Mouse (Mus musculus) v-Abl transformed pro-B cells (cell line): ENCODE measurements around the gene Ssc5d.

Source experiments
- in situ Hi-C, 2 experiments: fragments of 400-800 bp; cut with MboI; formaldehyde crosslinking; loops; one replicate each; pipeline ENCODE4 v1.15.1; 2025; ENCODE audit not compliant: unreplicated experiment in 2 of 2

Ssc5d gene

DNA sequence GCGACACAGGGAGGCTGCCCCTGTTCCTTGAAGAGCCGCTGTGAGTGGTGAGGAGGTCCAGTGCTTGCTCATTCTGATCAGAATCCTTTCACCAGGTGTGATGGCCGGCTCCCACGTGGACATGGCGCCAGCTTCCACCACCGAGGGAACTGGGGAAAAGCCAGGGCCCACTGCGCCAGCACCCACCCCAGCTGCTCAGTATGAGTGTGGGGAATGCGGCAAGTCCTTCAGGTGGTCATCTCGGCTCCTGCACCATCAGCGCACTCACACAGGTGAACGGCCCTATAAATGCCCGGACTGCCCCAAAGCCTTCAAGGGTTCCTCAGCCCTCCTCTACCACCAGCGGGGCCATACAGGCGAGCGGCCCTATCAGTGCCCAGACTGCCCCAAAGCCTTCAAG lies 6.9 kb upstream of the Ssc5d start:
- in situ Hi-C loops = loop anchor here in 1 of 2 experiments (10.0 kb wide), 1 partner anchor 104 kb away; the partner anchor contains the start of gene Ube2s

DNA sequence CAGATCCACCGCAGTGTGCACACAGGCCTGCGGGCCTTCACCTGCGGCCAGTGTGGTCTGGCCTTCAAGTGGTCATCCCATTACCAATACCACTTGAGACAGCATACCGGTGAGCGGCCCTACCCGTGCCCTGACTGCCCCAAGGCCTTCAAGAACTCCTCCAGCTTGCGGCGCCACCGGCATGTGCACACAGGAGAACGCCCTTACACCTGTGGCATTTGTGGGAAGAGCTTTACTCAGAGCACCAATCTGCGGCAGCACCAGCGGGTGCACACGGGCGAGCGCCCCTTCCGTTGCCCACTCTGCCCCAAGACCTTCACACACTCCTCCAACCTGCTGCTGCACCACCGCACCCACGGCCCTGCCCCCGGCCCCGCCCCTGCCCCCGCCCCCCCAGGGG lies 6.5 kb upstream of the Ssc5d start:
- in situ Hi-C loops = loop anchor here in 1 of 2 experiments (10.0 kb wide), 1 partner anchor 104 kb away; the partner anchor contains the start of gene Ube2s

DNA sequence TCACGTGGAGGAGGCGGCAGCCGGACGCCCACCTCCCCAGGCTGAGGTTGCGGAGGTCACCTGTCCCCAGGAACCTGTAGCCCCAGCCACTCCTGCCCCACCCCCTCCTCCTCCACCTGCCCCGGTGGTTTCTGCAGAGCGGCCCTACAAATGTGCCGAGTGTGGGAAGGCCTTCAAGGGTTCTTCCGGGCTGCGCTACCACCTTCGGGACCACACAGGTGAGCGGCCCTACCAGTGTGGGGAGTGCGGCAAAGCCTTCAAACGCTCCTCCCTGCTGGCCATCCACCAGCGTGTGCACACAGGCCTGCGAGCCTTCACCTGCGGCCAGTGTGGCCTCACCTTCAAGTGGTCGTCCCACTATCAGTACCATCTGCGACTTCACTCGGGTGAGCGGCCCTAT lies 5.6 kb upstream of the Ssc5d start:
- in situ Hi-C loops = loop anchor here in 1 of 2 experiments (10.0 kb wide), 2 partner anchors 105 to 275 kb away; partner anchors contain the start of gene Ube2s

DNA sequence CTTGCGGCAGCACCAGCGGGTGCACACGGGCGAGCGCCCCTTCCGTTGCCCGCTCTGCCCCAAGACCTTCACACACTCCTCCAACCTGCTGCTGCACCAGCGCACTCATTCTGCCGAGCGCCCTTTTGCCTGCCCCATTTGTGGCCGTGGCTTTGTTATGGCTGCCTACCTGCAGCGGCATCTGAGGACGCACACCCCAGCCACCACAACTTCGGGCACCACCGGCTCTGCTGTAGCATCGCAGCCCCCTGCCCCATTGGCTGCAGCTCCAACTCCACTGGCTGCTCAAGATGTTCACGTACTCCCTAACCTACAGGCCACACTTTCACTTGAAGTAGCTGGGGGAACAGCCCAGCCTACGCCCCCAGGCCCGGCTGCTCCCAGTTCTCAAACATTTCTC lies 5.1 kb upstream of the Ssc5d start:
- in situ Hi-C loops = loop anchor here in 1 of 2 experiments (10.0 kb wide), 1 partner anchor 276 kb away; no protein-coding TSS in a partner anchor

DNA sequence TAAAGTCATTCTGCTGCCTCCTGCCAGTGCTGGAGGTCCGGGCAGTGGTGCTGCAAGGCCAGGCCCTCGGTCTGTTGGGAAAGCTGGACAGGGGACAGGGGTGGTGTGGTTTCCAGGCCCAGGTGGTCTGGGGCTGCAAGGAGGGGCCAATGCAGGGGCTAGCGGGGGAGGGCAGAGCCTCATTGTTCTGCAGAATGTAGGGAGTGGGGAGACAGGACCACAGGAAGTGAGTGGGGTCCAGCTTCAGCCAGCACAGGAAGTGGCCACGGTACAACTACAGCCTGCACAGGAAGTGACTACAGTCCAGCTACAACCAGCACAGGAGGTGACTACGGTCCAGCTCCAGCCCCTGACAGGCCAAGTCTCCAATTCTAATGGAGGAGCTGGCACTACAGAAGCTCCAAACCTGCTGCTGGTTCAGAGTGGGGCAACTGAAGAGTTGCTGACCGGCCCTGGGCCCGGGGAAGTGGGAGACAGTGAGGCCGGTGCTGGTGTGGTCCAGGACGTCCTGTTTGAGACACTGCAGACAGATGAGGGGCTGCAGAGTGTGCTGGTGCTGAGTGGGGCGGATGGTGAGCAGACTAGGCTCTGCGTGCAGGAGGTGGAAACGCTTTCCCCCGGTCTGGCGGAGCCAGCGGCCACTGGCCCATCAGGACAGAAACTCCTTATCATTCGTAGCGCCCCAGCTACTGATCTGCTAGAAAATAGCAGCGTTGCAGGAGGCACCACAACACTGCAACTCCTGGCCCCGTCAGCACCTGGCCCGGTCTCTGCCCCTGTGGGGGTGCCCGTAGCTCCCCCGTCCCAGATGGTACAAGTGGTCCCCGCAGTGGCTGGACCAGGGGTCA lies 4.4 kb upstream of the Ssc5d start:
- in situ Hi-C loops = loop anchor here in 1 of 2 experiments (10.0 kb wide), 1 partner anchor 276 kb away; no protein-coding TSS in a partner anchor

DNA sequence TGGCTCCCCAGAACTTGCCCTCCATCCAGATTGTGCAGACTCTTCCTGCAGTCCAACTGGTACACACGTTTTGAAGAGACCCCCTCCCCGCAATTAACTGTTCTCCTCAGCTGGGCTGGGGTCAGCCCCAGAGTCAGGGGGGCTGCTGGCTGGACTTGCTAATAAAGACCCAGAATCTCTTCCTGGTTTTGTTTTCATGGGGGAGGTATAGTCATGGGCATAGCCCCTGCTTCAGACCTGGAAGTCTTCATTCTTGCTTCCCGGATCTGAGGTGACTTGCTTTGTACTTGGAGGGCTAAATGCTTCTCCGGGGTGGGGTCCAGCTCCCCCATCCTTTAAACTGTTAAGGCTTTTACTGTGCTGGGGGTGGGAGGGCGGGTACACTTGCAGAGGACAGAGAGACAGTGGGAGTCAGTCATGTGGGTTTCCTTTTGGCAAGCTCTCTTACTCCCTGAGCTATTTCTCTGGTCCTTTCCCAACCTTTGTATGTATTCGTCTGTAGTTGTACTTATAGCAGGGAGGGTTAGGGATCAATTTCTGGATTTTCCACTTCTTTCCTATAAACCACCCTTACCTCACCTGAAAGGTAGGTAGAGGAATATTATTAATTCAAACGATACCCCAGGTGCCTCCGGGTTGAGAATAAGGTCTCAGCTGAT lies 3.6 kb upstream of the Ssc5d start, which contains the start of gene Nat14:
Gene Nat14, plus strand, starts transcription at position 205 of the 659 bp plus-strand sequence.
- in situ Hi-C loops = loop anchor here in 1 of 2 experiments (10.0 kb wide), 1 partner anchor 277 kb away; no protein-coding TSS in a partner anchor

DNA sequence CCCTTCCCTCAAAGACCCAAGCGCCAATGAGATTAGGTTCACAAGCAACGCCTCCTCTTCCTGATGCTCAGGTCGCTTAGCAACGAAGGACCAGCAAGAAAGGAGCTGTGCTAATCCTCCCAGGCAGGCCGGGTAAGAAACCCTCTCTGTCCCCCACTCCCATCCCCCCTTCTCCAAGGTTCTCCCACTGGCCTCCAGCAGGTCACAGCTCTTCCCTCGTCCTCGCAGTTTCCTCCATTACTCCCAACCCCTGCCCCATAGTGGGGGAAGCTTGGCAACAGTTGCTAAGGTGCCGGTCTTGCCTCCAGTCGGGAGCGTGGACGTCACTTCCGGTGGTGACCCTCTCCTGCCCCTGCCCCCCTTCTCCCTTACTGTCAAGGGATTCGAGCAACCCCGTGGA lies 3.1 kb upstream of the Ssc5d start:
- in situ Hi-C loops = loop anchor here in 1 of 2 experiments (10.0 kb wide), 1 partner anchor 278 kb away; no protein-coding TSS in a partner anchor

DNA sequence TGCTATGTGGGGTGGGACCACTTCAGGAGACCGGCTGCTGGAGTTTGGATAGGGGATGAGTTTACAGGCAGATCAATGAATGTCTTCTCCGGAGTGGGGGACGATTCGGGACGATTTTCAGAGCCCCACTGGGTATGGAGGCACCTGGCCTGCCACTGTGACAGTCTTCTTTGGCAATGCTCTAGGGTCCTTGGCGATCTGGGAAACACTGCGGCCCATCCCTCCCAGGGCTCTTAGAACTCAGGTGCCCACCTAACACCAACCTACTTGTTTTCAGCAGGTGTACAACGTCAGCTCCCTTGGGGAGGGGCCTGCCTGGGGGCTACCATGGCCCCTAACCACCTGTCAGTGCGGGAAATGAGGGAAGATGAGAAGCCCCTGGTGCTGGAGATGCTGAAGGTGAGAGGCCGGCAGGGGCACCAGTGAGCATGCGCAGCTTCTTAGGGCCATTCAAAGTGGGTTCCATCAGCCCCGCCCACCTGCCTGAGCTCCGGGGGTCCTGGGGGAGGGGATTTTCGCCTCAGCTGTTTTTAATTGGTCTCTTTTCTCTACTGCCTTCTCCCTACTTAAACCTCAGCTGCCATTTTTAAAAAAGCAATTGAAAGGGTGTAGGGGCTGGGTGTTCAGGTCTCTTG lies 2.5 kb upstream of the Ssc5d start:
- in situ Hi-C loops = loop anchor here in 1 of 2 experiments (10.0 kb wide), 1 partner anchor 278 kb away; no protein-coding TSS in a partner anchor

DNA sequence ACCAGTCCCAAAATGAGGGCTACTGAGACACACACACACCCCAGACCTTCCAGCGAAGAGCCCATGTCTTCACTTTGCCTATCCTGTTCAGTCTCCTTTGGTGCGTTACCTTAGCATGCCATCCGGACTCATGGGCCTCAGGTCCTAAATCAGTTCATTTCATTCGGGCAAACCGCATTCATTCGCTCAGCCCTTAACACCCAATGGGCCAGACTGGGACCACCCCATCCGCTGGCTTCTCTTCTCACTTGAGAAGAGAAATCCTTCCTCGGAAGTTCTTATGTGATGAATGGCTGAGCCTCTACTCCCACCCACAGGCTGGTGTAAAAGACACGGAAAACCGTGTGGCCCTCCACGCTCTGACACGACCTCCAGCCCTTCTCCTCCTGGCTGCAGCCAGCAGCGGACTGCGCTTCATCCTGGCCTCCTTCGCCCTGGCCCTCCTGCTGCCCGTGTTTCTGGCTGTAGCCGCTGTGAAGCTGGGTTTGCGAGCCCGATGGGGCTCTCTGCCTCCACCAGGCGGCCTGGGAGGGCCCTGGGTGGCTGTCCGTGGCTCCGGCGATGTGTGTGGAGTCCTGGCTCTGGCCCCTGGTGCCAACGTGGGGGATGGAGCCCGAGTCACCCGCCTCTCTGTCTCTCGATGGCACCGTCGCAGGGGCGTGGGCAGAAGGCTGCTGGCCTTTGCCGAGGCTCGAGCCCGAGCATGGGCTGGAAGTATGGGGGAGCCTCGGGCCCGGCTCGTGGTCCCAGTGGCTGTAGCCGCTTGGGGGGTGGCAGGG lies 1.8 kb upstream of the Ssc5d start:
- in situ Hi-C loops = loop anchor here in 1 of 2 experiments (10.0 kb wide), 1 partner anchor 279 kb away; no protein-coding TSS in a partner anchor

DNA sequence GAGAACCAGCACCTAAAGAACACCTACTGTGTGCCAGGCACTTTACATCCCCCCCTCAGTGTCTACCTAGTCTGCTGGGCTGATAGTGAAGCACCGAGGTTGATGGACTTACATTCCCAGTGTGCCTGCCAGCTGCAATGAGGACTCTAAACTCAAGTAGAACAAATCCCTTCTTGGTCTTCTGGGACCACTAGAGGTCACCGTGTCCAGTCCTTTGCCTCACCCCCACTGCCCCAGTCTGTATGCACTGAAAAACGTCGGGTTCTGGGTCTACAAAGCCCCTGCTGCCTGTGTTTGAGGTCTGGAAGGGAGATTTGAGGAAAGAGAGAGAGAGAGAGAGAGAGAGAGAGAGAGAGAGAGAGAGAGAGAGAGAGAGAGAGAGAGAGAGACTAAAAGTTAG lies 1.1 kb upstream of the Ssc5d start:
- in situ Hi-C loops = loop anchor here in 1 of 2 experiments (10.0 kb wide), 1 partner anchor 280 kb away; no protein-coding TSS in a partner anchor

DNA sequence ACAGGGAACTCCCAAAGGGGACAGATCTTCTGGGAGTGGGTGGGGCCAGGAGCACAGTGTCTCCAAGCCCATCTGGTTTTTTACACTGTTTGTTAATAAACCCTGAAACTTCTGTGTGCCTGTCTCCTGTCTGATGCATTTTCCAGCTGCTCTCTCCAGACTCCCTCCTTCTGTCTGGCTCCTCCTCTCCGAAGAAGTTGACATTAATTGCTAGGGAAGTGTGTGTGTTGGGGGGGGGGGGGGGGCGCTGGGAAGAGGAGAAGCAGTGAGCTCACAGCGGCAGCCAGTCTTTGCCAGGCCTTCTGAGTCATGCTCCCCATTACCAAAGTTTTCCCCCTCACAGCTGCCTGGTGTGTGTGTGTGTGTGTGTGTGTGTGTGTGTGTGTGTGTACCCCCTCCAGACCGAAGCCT lies 689 bp upstream of the Ssc5d start:
- in situ Hi-C loops = loop anchor here (10.0 to 25.0 kb wide), 2 partner anchors 280 to 788 kb away; partner anchors contain the start of gene Leng8 (in 2 of the 2)

DNA sequence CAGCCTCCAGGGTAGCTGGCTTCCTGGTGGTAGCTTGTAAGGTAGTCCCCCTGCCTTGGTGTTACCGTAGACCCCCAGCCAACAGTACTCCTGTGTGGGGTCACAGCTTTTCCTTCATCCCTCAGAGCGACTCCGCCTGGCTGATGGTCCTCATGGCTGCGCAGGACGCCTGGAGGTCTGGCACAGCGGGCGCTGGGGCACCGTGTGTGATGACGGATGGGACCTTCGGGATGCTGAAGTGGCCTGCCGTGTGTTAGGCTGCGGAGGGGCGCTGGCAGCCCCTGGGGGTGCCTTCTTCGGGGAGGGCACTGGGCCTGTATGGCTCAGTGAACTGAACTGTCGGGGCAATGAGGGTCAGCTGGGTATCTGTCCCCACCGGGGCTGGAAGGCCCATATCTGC lies 1.3 kb downstream of the Ssc5d start:
- in situ Hi-C loops = loop anchor here (10.0 to 25.0 kb wide), 2 partner anchors 282 to 790 kb away; partner anchors contain the start of gene Leng8 (in 2 of the 2)

DNA sequence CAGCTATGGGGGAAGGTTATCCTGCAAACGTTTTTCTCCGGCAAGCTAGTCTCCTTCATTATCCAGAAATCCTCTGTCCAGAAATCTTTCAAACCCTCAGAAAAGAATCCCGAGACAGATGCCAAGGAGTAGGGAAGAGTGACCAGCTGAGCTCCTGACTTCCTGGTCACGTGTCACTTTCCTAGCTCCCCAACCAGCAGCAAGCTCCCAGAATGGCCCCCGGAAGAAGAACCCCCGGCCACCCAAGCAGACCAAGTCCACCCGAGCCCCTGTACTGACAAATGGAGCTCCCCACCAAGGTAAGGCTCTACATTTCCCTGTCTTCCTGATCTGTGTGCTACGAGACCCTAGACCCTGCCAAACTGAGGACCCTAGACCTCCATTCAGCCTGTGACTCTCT lies 2.1 kb downstream of the Ssc5d start:
- in situ Hi-C loops = loop anchor here (10.0 to 25.0 kb wide), 2 partner anchors 283 to 790 kb away; partner anchors contain the start of gene Leng8 (in 2 of the 2)

DNA sequence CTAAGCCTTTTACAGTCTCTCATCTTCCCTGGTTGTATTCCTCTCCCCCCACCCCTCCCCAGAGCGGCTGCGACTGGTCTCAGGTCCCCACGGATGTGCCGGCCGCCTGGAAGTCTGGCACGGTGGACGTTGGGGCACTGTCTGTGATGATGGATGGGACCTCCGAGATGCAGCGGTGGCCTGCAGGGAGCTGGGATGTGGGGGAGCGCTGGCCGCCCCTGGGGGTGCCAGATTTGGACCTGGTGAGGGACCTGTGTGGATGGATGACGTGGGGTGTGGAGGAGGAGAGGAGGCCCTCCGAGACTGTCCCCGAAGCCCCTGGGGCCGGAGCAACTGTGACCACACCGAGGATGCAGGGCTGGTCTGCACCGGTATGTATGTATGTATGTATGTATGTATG lies 2.7 kb downstream of the Ssc5d start:
- in situ Hi-C loops = loop anchor here (10.0 to 25.0 kb wide), 2 partner anchors 284 to 791 kb away; partner anchors contain the start of gene Leng8 (in 2 of the 2)

DNA sequence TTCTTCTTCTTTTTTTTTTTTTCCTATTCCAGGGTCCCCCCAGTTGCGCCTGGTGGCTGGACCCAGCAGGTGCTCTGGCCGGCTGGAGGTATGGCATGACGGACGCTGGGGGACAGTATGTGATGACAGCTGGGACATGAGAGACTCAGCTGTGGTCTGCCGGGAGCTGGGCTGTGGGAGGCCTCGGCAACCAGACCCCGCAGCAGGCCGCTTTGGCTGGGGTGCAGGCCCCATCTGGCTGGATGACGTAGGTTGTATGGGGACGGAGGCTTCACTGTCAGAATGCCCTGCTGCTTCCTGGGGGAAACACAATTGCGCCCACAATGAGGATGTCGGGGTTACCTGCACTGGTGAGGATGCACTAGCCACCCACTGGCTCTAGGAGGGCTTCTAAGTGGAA lies 7.5 kb downstream of the Ssc5d start:
- in situ Hi-C loops = loop anchor here (10.0 to 25.0 kb wide), 2 partner anchors 308 to 796 kb away; partner anchors contain the start of gene Leng8 (in 2 of the 2)

DNA sequence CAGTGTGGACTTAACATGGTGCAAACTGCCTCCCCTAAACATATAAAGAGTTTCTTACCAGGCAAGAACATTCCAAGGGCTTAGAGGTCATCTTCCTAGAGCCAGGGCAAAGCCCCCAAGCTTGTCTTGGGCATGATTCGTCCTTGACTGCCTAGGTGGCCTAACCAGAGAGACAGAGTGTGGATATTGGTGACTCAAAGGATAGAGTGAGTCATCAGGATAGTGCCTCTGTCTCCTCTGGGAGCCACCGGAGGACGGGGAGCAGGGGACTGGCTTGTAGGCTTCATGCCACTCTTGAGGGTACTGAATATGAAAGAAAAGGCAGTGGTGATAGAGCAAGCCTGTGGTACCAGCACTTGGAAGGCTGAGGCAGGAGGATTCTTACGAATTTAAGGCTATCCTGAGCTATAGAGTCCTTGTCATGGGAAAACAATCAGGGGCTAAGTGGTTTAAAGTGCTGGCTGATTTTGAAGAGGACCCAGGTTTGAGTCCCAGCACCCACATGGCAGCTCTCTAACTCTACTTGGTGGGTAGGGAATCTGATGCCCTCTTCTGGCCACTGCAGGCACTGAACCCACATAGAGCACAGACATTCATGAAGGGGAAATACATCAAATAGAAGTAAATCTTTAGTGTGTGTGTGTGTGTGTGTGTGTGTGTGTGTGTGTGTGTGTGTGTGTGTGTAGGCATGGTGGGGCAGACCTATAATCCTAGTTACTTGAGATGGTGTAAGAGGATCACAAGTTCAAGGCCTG lies 8.8 kb downstream of the Ssc5d start:
- in situ Hi-C loops = loop anchor here (10.0 to 25.0 kb wide), 2 partner anchors 310 to 797 kb away; partner anchors contain the start of gene Leng8 (in 2 of the 2)

DNA sequence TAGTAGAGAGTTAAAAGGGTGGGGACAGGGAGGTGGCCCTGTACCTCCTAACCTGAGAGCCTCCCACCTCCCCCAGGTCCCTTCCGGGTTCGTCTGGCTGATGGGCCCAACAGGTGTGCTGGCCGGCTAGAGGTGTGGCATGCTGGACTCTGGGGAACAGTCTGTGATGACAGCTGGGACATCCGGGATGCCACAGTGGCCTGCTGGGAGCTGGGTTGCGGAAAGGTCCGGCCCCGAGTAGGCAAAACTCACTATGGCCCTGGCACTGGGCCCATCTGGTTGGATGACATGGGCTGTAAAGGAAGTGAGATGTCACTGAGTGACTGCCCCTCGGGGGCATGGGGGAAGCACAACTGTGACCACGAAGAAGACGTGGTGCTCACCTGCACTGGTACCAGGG lies 11.2 kb downstream of the Ssc5d start:
- in situ Hi-C loops = loop anchor here (5.0 to 25.0 kb wide), 3 partner anchors 125 to 800 kb away; partner anchors contain the start of genes Leng8 (in 2 of the 2) and Ube2s (in 2 of the 2)

DNA sequence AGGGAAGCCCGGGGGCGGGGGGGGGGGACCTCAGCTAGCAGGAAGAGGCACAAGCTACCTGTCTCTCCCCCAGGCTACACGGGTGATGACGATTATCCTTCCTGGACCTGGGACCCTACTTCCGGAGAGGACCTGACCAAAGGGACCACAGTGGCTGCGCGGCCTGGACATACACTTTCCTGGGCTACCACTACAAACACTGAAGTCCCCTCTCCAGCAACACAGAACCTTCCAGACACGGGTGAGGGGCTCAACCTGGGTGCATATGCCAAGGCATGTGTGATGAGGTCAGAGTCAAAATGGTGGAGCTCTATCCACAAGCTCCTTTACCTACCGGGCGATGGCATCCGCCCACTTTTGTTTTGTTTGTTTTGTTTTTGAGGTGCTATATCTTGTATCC lies 11.8 kb downstream of the Ssc5d start:
- in situ Hi-C loops = loop anchor here (5.0 to 25.0 kb wide), 3 partner anchors 125 to 800 kb away; partner anchors contain the start of genes Leng8 (in 2 of the 2) and Ube2s (in 2 of the 2)
